Mouse (Mus musculus): ENCODE results near the gene Rmi1.

DNA sequence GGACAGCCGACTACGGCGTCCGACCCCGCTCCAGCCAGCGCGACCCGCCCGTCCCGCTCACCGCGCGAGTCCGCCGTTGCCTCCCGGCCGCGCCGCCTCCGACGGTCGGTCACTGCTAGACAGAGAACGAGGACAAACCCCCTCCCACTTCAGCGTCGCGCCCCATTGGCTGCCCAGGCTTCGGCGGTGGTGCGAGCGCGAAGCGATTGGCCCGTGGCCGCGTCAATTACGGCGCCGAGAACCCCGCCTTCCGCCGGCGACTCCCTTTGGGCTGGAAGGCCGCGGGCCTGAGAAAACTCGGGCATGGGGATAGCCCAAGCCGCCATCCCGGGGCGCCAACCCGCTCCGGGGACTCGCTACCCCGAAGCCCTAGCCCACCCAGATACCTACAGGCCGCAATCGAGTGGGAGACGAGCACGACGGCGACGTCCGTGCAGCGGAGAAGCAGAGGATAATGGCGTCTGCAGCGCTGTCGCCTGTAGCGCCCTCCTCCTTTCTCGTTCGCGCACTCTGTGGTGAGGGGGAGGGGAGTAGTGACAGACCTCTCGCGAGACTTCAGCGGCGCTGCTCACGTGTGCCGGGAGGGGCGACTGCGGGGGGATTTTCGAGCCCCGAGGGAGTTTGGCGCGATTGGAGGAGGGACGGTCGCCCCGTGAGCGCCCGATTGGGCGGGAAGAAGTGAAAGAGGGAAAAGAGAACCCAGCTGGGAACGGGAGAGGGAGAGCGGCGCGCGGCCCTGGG, at the start of gene Rmi1:
- no peak for TF ChIP-seq TAL1 (conservative IDR thresholded peaks at IDR 0.05; ENCODE audit: low read depth, low read length)
- no peak for TF ChIP-seq CTCF (IDR thresholded peaks at IDR 0.05; ENCODE audit: low read depth, low read length)
- TF ChIP-seq GATA1 (IDR thresholded peaks at IDR 0.05; ENCODE audit: borderline replicate concordance, low read length), result no peak
- no peak; the same call in 1 of the 2 replicates for TF ChIP-seq POLR2AphosphoS5 (IDR thresholded peaks at IDR 0.05; ENCODE audit: insufficient replicate concordance, low read depth, low read length)
- no peak for TF ChIP-seq GATA2 (IDR thresholded peaks at IDR 0.05; ENCODE audit: borderline replicate concordance, low read depth, low read length)
